Mouse (Mus musculus) brain, embryonic 18.5 days (tissue): ENCODE data around the gene St3gal3.
A peak's percentile ranks its signal among the peaks of the same experiment; 100 is the strongest.

ENCODE experiments used
- DNase-seq: peaks from one replicate; pipeline ENCODE4 v3.0.0-alpha.2; 2012; ENCODE audit warnings: low read depth, low spot score

Gene St3gal3

GRCm38 (mm10) chr4:118054615-118055014 lies 80.1 kb downstream of the St3gal3 start:
- no peak for DNase-seq

- no peak for DNase-seq
Observed at GRCm38 (mm10) chr4:118053904-118054303, 80.8 kb downstream of the St3gal3 start.

- no peak for DNase-seq
Observed at GRCm38 (mm10) chr4:118049606-118050302, 85.0 kb downstream of the St3gal3 start.

GRCm38 (mm10) chr4:118044510-118044909 lies 90.2 kb downstream of the St3gal3 start:
- no peak for DNase-seq

- no peak for DNase-seq
Observed at GRCm38 (mm10) chr4:118043331-118044002, 91.2 kb downstream of the St3gal3 start.

GRCm38 (mm10) chr4:118042671-118043320 lies 91.9 kb downstream of the St3gal3 start:
- DNase-seq = no peak

GRCm38 (mm10) chr4:118041145-118041544 lies 93.6 kb downstream of the St3gal3 start:
- DNase-seq = no peak

GRCm38 (mm10) chr4:118040650-118041049 lies 94.1 kb downstream of the St3gal3 start:
- DNase-seq = no peak

- no peak for DNase-seq
Observed at GRCm38 (mm10) chr4:118039964-118040363, 94.8 kb downstream of the St3gal3 start.

- no peak for DNase-seq
Observed at GRCm38 (mm10) chr4:118038023-118038422, 96.7 kb downstream of the St3gal3 start.

- DNase-seq = no peak
Observed at GRCm38 (mm10) chr4:118037406-118037805, 97.3 kb downstream of the St3gal3 start.

GRCm38 (mm10) chr4:118036531-118036930 lies 98.2 kb downstream of the St3gal3 start:
- no peak for DNase-seq

- no peak for DNase-seq
Observed at GRCm38 (mm10) chr4:118035090-118035489, 99.6 kb downstream of the St3gal3 start.

GRCm38 (mm10) chr4:118033026-118033425 lies 101.7 kb downstream of the St3gal3 start:
- no peak for DNase-seq

GRCm38 (mm10) chr4:118031776-118032170 lies 102.9 kb downstream of the St3gal3 start:
- no peak for DNase-seq

GRCm38 (mm10) chr4:118031132-118031775 lies 103.5 kb downstream of the St3gal3 start:
- peak; percentile 18 for DNase-seq

GRCm38 (mm10) chr4:118030330-118030729 lies 104.4 kb downstream of the St3gal3 start:
- DNase-seq = no peak

- no peak for DNase-seq
Observed at GRCm38 (mm10) chr4:118029892-118030291, 104.8 kb downstream of the St3gal3 start.

GRCm38 (mm10) chr4:118028994-118029393 lies 105.7 kb downstream of the St3gal3 start:
- DNase-seq = no peak

GRCm38 (mm10) chr4:118025931-118026330 lies 108.8 kb downstream of the St3gal3 start:
- no peak for DNase-seq

- no peak for DNase-seq
Observed at GRCm38 (mm10) chr4:118025381-118025780, 109.3 kb downstream of the St3gal3 start.

- no peak for DNase-seq
Observed at GRCm38 (mm10) chr4:118022811-118023210, 111.9 kb downstream of the St3gal3 start.
